Mouse (Mus musculus): ENCODE results near the gene Cops7b.

Cops7b gene

DNA sequence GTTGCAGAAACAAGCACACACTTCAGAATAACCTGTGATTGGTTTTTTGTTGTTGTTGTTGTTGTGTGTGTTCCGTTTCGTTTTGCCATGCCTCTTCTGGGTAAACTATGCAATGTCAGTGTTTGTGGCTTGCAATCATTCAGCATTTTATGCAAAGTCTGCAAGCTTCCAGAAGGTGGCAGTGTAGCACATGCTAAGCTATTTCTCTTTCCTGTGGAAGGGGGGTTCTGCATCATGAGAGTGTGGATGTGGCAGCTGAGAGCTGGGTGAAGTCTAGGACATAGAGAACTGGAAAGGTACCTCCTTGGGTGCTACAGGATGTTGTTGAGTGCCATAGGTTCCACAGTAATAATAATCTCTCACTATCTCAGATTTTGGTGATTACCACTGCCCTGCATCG is 15.8 kb downstream of the Cops7b start:
- DNase-seq = no peak

- no peak for DNase-seq
These were observed 17.4 kb downstream of the Cops7b start for GRCm38 (mm10) chr1:86600117-86600516.

DNA sequence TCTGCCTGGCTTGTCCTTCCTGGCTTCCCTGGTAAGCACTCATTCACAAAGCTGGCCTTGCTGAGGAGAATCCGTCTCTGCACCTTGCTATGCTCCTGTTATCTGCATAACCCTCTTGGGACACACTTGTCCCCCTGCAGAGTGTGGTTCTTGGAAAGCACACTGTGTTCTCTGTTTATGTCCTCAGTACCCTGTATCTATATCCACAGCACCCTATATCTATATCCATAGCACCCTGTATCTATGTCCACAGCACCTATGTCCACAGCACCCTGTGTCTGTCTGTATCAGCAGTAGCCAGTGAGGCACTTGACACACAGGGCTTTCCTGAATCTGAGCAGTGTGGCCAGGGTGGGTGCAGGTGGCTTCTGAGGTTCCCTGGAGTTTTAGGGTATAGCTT is 28.2 kb downstream of the Cops7b start:
- DNase-seq = no peak

GRCm38 (mm10) chr1:86612081-86612480 is 29.4 kb downstream of the Cops7b start:
- DNase-seq = no peak

DNA sequence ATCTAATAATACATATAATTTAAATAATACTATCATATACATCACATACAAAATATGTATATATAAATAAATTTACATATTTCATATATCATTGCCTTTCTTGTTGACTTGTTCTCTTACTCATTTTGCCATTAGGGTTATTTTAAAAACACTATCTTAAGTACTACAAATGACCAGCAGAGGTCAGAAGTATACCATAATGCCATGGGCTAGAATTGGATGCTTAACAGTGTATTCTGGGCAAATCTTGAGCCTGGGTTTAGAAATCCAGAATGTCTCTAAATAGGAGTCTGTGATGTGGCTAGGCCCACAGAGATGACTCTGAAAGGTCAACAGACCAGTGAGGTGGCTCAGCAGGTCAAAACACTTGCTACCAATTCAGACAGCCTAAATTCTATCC is 31.6 kb downstream of the Cops7b start:
- DNase-seq = no peak

GRCm38 (mm10) chr1:86618454-86619125 is 35.9 kb downstream of the Cops7b start:
- DNase-seq = peak; percentile 68

DNA sequence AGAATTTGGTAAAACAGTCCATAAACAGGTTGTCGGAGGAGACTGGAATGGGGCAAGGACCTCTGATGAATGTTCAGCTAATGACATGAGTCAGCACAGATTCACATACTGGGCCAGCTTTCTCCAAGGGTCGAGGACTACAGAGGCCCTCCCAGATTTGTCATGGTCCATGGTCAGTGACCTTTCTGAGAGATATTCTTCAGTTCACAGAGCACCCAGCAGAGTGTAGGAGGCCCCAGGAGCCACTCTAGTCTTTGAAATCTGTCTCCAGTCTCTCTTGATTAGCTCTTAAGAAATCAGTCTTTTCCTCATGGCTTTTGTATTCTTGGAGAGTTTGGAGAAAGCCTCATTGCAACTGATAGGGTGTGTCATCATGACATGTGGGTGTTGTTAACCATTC is 39.6 kb downstream of the Cops7b start:
- no peak for DNase-seq

GRCm38 (mm10) chr1:86623001-86624000 is 40.6 kb downstream of the Cops7b start:
- DNase-seq = peak; percentile 23

DNA sequence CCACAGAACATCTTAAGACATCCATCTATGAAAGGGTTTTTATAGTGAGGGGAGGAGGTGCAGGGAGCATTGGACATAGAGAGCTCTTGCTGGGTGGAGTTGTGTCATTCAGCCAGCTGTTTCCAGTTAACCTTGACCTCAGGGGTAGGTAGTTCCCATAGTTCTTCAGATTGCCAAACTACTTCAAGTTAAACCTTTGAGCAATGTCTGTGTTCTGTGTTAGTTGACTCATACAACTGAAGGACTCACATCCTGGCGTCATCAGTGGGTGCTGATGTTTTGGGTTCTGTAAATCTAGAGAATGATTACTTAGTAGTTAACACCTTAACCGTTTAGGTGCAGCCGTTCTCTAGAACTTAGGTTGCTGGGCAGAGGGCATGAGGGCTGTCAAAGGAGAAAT is 45.6 kb downstream of the Cops7b start:
- no peak for DNase-seq

DNA sequence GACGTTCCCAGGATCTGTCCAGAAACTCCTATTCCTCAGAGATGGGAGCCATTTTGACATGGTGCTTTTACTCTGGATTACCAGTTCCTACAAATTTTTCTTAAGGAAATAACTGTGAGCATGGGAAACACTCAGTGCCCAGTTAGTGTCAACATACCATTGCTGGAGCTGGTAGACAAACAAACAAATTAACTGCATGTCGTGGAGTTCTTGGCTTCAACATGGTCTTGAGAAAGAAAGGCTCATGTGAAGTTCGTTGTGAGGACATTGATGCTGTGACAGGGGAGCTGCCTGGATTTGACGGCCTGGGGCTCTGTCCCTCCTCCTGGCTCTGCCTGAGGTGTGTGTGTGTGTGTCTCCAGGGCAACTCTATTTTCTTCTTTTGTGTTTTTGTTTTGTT is 47.2 kb downstream of the Cops7b start:
- no peak for DNase-seq

- DNase-seq = no peak
These were observed 47.8 kb downstream of the Cops7b start for GRCm38 (mm10) chr1:86630527-86630926.

- DNase-seq = no peak
These were observed 50.2 kb downstream of the Cops7b start for GRCm38 (mm10) chr1:86632732-86633380.

DNA sequence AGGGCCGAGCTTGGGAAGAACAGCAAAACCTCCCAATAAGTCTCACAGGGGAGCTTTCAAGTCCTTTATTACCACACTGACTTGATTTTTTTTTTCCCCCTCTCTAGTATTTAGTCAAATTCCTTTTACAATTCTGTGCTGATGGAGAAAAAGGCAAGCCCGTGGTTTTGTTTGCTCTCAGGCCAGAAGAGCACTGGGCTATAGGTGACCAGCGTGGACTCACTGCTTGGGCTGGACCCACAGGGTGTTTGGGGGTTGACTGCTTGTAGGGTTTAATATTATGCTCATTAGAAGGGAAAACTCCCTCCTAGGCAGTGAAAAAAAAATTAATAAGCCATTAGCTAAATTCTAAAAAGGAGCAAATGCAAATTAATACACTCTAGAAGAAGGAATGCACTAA is 50.7 kb downstream of the Cops7b start:
- DNase-seq = no peak

DNA sequence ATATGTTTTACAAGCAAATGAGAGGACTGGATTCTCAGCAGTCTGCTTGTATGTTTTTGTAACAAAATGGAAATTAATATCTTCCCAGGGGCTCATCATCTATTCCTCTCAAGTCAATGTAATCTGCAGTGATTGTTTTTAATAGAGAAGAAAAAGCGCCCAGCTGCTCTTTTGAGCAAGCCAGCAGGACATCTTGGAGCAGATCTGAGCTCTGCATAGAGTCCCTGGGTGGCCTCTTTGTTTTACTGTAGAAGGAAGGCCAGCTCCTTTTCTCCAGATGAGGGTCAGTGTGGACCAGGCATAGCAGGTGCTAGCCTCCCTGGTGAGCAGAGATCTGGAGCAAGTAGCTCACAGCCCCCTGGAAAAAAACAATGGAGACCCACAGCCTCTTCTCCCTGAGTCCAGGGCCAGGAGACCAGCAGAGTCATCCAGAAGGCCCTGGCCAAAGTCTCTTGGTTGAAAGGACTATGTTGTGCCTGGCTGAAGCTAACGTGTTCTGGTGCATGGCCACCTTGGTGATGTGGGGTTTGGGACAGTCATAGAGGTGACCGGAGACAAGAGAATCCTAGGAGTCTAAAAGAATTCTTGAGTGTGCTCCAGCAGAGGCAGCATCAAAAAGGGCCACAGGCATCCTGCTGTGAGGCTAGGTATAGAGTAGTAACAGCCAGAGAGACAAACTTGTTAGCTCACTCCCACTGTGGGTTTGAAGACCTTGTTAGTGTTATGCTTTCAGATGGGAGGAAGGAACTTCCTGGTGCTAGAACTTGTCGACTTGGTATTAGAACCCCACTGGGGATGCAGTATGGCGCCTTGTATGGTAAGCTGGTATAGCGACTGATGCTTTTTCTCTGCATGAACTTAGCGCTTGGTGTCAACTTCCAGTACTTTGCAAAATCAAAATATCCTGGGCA is 51.4 kb downstream of the Cops7b start:
- no peak for DNase-seq

- no peak for DNase-seq
These were observed 52.2 kb downstream of the Cops7b start for GRCm38 (mm10) chr1:86634751-86635359.

- no peak for DNase-seq
These were observed 60.6 kb downstream of the Cops7b start for GRCm38 (mm10) chr1:86643101-86643809.

DNA sequence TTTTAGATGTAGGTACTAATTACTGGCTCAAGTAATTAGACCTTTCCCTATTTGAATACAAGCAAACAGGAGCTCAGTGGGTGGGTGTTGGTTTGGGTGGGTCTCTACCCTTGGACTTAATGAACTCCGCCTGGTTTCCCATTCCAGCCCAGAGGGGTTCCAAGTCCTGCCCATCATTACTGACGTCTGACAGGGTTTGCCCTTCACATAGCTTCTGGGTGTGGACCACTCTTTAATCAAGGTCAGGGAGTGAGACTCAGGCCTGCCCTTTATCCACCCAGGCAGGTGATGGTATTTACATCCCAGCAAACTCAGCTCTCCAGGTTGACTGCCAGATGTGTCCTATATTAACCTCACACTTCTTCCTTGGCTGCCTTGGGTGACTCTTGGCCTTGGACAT is 64.8 kb downstream of the Cops7b start:
- DNase-seq = no peak

- peak; percentile 68 for DNase-seq
These were observed 67.6 kb downstream of the Cops7b start for GRCm38 (mm10) chr1:86650272-86650671.

- no peak for DNase-seq
These were observed 70.0 kb downstream of the Cops7b start for GRCm38 (mm10) chr1:86652675-86653074.

- no peak for DNase-seq
These were observed 74.4 kb downstream of the Cops7b start for GRCm38 (mm10) chr1:86657071-86657470.

Measured in right cerebral cortex, adult 18-20 months (tissue).